Mouse (Mus musculus) intestine, embryonic 15.5 days (tissue): ENCODE measurements around the gene H2-T3. TPM values are rescaled to one million over a fixed set of nuclear protein-coding genes. Genes with fewer than 3 reads are reported as not detected.
"Not testable (repeated sequence)": the region's sequence is repeated elsewhere in the genome, so short reads cannot be mapped to it uniquely, and the experiment has no call there.

ENCODE experiments used
- ATAC-seq: fragments of 200-750 bp; cut with Nextera tagmentation; 2 replicates; pipeline ENCODE4 v1.8.0; 2017; ENCODE audit warnings: moderate TSS enrichment, moderate library complexity
- H3K27ac ChIP-seq: fragments of 300-500 bp; sonication (generic); 2 replicates; pipeline ENCODE4 v1.5.1; 2015; ENCODE audit warnings: mild to moderate bottlenecking, inconsistent platforms
- H3K27me3 ChIP-seq: fragments of 300-500 bp; sonication (generic); replicated peaks from 2 replicates; pipeline ENCODE4 v1.6.1; 2015; ENCODE audit warnings: inconsistent platforms
- H3K36me3 ChIP-seq: fragments of 300-500 bp; sonication (generic); 2 replicates; pipeline ENCODE4 v1.6.1; 2015; ENCODE audit warnings: inconsistent platforms
- H3K4me1 ChIP-seq: fragments of 300-500 bp; sonication (generic); replicated peaks from 2 replicates; pipeline ENCODE4 v1.6.1; 2015; ENCODE audit warnings: inconsistent platforms
- H3K4me2 ChIP-seq: fragments of 300-500 bp; sonication (generic); replicated peaks from 2 replicates; pipeline ENCODE4 v1.6.1; 2015; ENCODE audit warnings: mild to moderate bottlenecking, inconsistent platforms
- H3K4me3 ChIP-seq: fragments of 300-500 bp; sonication (generic); replicated peaks from 2 replicates; pipeline ENCODE4 v1.5.1; 2015; ENCODE audit warnings: inconsistent platforms
- H3K9ac ChIP-seq: fragments of 300-500 bp; sonication (generic); 2 replicates; pipeline ENCODE4 v1.6.1; 2015; ENCODE audit warnings: inconsistent platforms
- H3K9me3 ChIP-seq: fragments of 300-500 bp; sonication (generic); 2 replicates; pipeline ENCODE4 v1.6.1; 2016; ENCODE audit warnings: inconsistent platforms
- WGBS: fragments of 180-500 bp; shearing (Covaris S2); methylation state at CpG from one replicate; pipeline ENCODE4 v1.1.7; 2015; 5-methylcytosine and 5-hydroxymethylcytosine counted together
- polyA plus RNA-seq: library from polyadenylated mRNA; unstranded; fragments of >200 nt; fragmentation: Nextera tagmentation; extraction: Ambion mirVana; gene quantifications from 2 replicates; pipeline ENCODE4 v1.2.1, GENCODE M21; 2015

Gene H2-T3
- polyA plus RNA-seq, 1 experiment from 2014 or later, result 24.3 TPM

- not testable (repeated sequence) for H3K36me3 ChIP-seq, H3K9ac ChIP-seq, ATAC-seq, H3K4me3 ChIP-seq, H3K4me1 ChIP-seq, H3K4me2 ChIP-seq, H3K9me3 ChIP-seq
- Histone ChIP-seq H3K27ac (0 out of 2 replicates have a peak overlapping the region, but pooled peaks have one; percentile 27), H3K27me3 (peaks cover 22% of the 10 kb centered on the region)
- 73% methylated on average over 5 of the region's 5 CpGs for WGBS
Measured at GRCm38 (mm10) chr17:36148468-36148867, 41.6 kb downstream of the H2-T3 start.

GRCm38 (mm10) chr17:36146937-36147336 is 43.1 kb downstream of the H2-T3 start:
- H3K4me2 ChIP-seq, H3K9ac ChIP-seq, H3K4me3 ChIP-seq, H3K36me3 ChIP-seq, H3K27ac ChIP-seq, H3K9me3 ChIP-seq, ATAC-seq, H3K4me1 ChIP-seq: not testable (repeated sequence)
- peaks cover 27% of the 10 kb centered on the region for H3K27me3 ChIP-seq
- WGBS, result 88% methylated on average over 1 of the region's 1 CpGs

- not testable (repeated sequence) for H3K36me3 ChIP-seq, H3K4me1 ChIP-seq, H3K27ac ChIP-seq, H3K9me3 ChIP-seq
- H3K9ac ChIP-seq, result peak overlapping the region; percentile 26; the same call in 1 of the 2 replicates
- peak overlapping the region; percentile 38 for H3K4me3 ChIP-seq
- WGBS, result under 1% methylated on average over 13 of the region's 13 CpGs
- H3K27me3 ChIP-seq, result peaks cover 30% of the 10 kb centered on the region
- H3K4me2 ChIP-seq, result peak overlapping the region; percentile 79
- ATAC-seq, result peak; percentile 83
Measured at GRCm38 (mm10) chr17:36145861-36146156, 44.3 kb downstream of the H2-T3 start.

- Histone ChIP-seq H3K9ac (peak overlapping the region; percentile 41), H3K27ac (no peak overlapping the region), H3K9me3 (no peaks in the 10 kb centered on the region), H3K27me3 (peaks cover 30% of the 10 kb centered on the region), H3K4me3 (peak overlapping the region; percentile 38), H3K36me3 (no peaks in the 10 kb centered on the region), H3K4me1 (peaks cover 10% of the 10 kb centered on the region; the same call in 1 of the 2 replicates), H3K4me2 (peak overlapping the region; percentile 79)
- WGBS, result 2% methylated on average over 78 of the region's 78 CpGs
- ATAC-seq, result peak; percentile 66
Measured at GRCm38 (mm10) chr17:36145111-36145860, 44.8 kb downstream of the H2-T3 start.

- H3K4me1 ChIP-seq, H3K4me3 ChIP-seq, H3K36me3 ChIP-seq, H3K9ac ChIP-seq, H3K9me3 ChIP-seq, H3K4me2 ChIP-seq, H3K27ac ChIP-seq: not testable (repeated sequence)
- H3K27me3 ChIP-seq, result peaks cover 11% of the 10 kb centered on the region
- 67% methylated on average over 1 of the region's 1 CpGs for WGBS
- peak; percentile 72 for ATAC-seq
Measured at GRCm38 (mm10) chr17:36136299-36136848, 53.7 kb downstream of the H2-T3 start.

Other genes starting within 250 kb of the H2-T3 start
- 91.6 and 99.9 TPM in 2 replicates for gene Abcf1, start 220.5 kb downstream of the H2-T3 start, polyA plus RNA-seq
- 37.5 and 39.9 TPM in 2 replicates for gene Gnl1, start 210.4 kb downstream of the H2-T3 start, polyA plus RNA-seq
- 24.5 and 25.7 TPM in 2 replicates for gene Prr3, start 210.1 kb downstream of the H2-T3 start, polyA plus RNA-seq
- 2.0 and 2.8 TPM in 2 replicates for gene H2-T24, start 169.7 kb downstream of the H2-T3 start, polyA plus RNA-seq
- gene H2-T23, start 157.4 kb downstream of the H2-T3 start, polyA plus RNA-seq, result 9.3 and 14.2 TPM in 2 replicates
- gene H2-T22, start 147.5 kb downstream of the H2-T3 start, polyA plus RNA-seq, result 13.3 and 13.9 TPM in 2 replicates
- gene Gm6034, start 147.3 kb downstream of the H2-T3 start, polyA plus RNA-seq, result 0.11 and 0.25 TPM in 2 replicates
- gene Gm11127, start 131.9 kb downstream of the H2-T3 start, polyA plus RNA-seq, result 3.3 and 3.5 TPM in 2 replicates
- gene Gm19684, start 68.6 kb downstream of the H2-T3 start, polyA plus RNA-seq, result 0.11 TPM in 2 replicates
- gene Gm7030, start 60.9 kb downstream of the H2-T3 start, polyA plus RNA-seq, result 1.4 and 1.5 TPM in 2 replicates
- 1.2 and 2.2 TPM in 2 replicates for gene Gm8909, start 21.8 kb downstream of the H2-T3 start, polyA plus RNA-seq
- gene Rpp21, start 67.8 kb upstream of the H2-T3 start, polyA plus RNA-seq, result 124 and 141 TPM in 2 replicates
- gene Trim39, start 82.0 kb upstream of the H2-T3 start, polyA plus RNA-seq, result 12.5 and 13.6 TPM in 2 replicates
- not detected in 2 replicates for gene H2-M10.2, start 96.2 kb upstream of the H2-T3 start, polyA plus RNA-seq
- not detected in 2 replicates for gene H2-M10.1, start 135.9 kb upstream of the H2-T3 start, polyA plus RNA-seq
- not detected in 2 replicates for gene H2-M10.3, start 178.1 kb upstream of the H2-T3 start, polyA plus RNA-seq